Mouse (Mus musculus): ENCODE measurements around the gene Dtd2. TPM values are rescaled to one million over a fixed set of nuclear protein-coding genes. Genes with fewer than 3 reads are reported as not detected.

The Dtd2 gene
- polyA plus RNA-seq, 1 experiment = 12.7 TPM

- no peak for DNase-seq
- Histone ChIP-seq H3K27me3 (ENCODE audit: control insufficient read depth, insufficient read depth, low read length) (no peaks in the 10 kb centered on the region), H3K4me3 (replicated peaks; ENCODE audit: insufficient read depth, low read depth, low read length) (no peak overlapping the region), H3K4me1 (ENCODE audit: control insufficient read depth, insufficient read depth, low read length) (peaks cover 8% of the 10 kb centered on the region; the same call in 1 of the 2 replicates), H3K27ac (ENCODE audit: insufficient read depth, low read length) (no peak overlapping the region)
- 96% methylated on average over 1 of the region's 1 CpGs for WGBS
- TF ChIP-seq POLR2A (IDR thresholded peaks at IDR 0.05; ENCODE audit: borderline replicate concordance, insufficient read depth, low read length) = no peak
- no peak for TF ChIP-seq CTCF (IDR thresholded peaks at IDR 0.05; ENCODE audit: borderline replicate concordance, insufficient read depth, low read depth, low read length)
Observed at GRCm38 (mm10) chr12:51983625-51984024, 22.7 kb downstream of the Dtd2 start.

- WGBS = 50% methylated on average over 9 of the region's 9 CpGs
- DNase-seq = no peak
- no peak overlapping the region for H3K4me3 ChIP-seq (replicated peaks; ENCODE audit: insufficient read depth, low read depth, low read length)
- TF ChIP-seq CTCF (IDR thresholded peaks at IDR 0.05; ENCODE audit: borderline replicate concordance, insufficient read depth, low read depth, low read length) (no peak), POLR2A (IDR thresholded peaks at IDR 0.05; ENCODE audit: borderline replicate concordance, insufficient read depth, low read length) (no peak)
- H3K27me3 ChIP-seq (ENCODE audit: control insufficient read depth, insufficient read depth, low read length) = no peaks in the 10 kb centered on the region
- no peak overlapping the region; the same call in 1 of the 2 replicates for H3K27ac ChIP-seq (ENCODE audit: insufficient read depth, low read length)
- peaks cover 5% of the 10 kb centered on the region for H3K4me1 ChIP-seq (ENCODE audit: control insufficient read depth, insufficient read depth, low read length)
Observed at GRCm38 (mm10) chr12:51976531-51976930, 29.8 kb downstream of the Dtd2 start.

GRCm38 (mm10) chr12:51974381-51974780, 31.9 kb downstream of the Dtd2 start:
- 91% methylated on average over 1 of the region's 1 CpGs for WGBS
- H3K4me1 ChIP-seq (ENCODE audit: control insufficient read depth, insufficient read depth, low read length) = peaks cover 5% of the 10 kb centered on the region
- no peaks in the 10 kb centered on the region for H3K27me3 ChIP-seq (ENCODE audit: control insufficient read depth, insufficient read depth, low read length)
- DNase-seq = no peak
- TF ChIP-seq CTCF (IDR thresholded peaks at IDR 0.05; ENCODE audit: borderline replicate concordance, insufficient read depth, low read depth, low read length) (no peak), POLR2A (IDR thresholded peaks at IDR 0.05; ENCODE audit: borderline replicate concordance, insufficient read depth, low read length) (no peak)
- no peak overlapping the region for H3K27ac ChIP-seq (ENCODE audit: insufficient read depth, low read length)
- H3K4me3 ChIP-seq (replicated peaks; ENCODE audit: insufficient read depth, low read depth, low read length) = no peak overlapping the region

GRCm38 (mm10) chr12:51972269-51973065, 33.8 kb downstream of the Dtd2 start:
- TF ChIP-seq CTCF (IDR thresholded peaks at IDR 0.05; ENCODE audit: borderline replicate concordance, insufficient read depth, low read depth, low read length) = 0 out of 2 replicates have a peak, but pooled peaks have one; percentile 12
- TF ChIP-seq POLR2A (IDR thresholded peaks at IDR 0.05; ENCODE audit: borderline replicate concordance, insufficient read depth, low read length) = no peak
- H3K27me3 ChIP-seq (ENCODE audit: control insufficient read depth, insufficient read depth, low read length) = no peaks in the 10 kb centered on the region
- 95% methylated on average over 5 of the region's 5 CpGs for WGBS

GRCm38 (mm10) chr12:51971070-51971664, 35.1 kb downstream of the Dtd2 start, which contains the start of gene Heatr5a:
Gene Heatr5a, minus strand, starts transcription at chr12:51971321.
- H3K27ac ChIP-seq (ENCODE audit: insufficient read depth, low read length) = peak within 1 kb of the TSS; percentile 70; the same call in 1 of the 2 replicates
- H3K4me3 ChIP-seq (replicated peaks; ENCODE audit: insufficient read depth, low read depth, low read length) = peak within 1 kb of the TSS; percentile 96
- TF ChIP-seq CTCF (IDR thresholded peaks at IDR 0.05; ENCODE audit: borderline replicate concordance, insufficient read depth, low read depth, low read length) = no peak
- TF ChIP-seq POLR2A (IDR thresholded peaks at IDR 0.05; ENCODE audit: borderline replicate concordance, insufficient read depth, low read length) = 0 out of 2 replicates have a peak, but pooled peaks have one; percentile 32
- under 1% methylated on average over 48 of the region's 53 CpGs for WGBS
- peaks cover under 1% of the 10 kb centered on the region; the same call in 1 of the 2 replicates for H3K4me1 ChIP-seq (ENCODE audit: control insufficient read depth, insufficient read depth, low read length)
- peak; percentile 91 for DNase-seq
- H3K27me3 ChIP-seq (ENCODE audit: control insufficient read depth, insufficient read depth, low read length) = no peaks in the 10 kb centered on the region

More at GRCm38 (mm10) chr12:51972269-51973065, 33.8 kb downstream of the Dtd2 start:
- DNase-seq = no peak
- Histone ChIP-seq H3K4me1 (ENCODE audit: control insufficient read depth, insufficient read depth, low read length) (peaks cover 5% of the 10 kb centered on the region), H3K4me3 (replicated peaks; ENCODE audit: insufficient read depth, low read depth, low read length) (no peak overlapping the region), H3K27ac (ENCODE audit: insufficient read depth, low read length) (no peak overlapping the region)

GRCm38 (mm10) chr12:51970352-51971069, 35.8 kb downstream of the Dtd2 start:
- 3% methylated on average over 35 of the region's 35 CpGs for WGBS
- Histone ChIP-seq H3K27me3 (ENCODE audit: control insufficient read depth, insufficient read depth, low read length) (no peaks in the 10 kb centered on the region), H3K27ac (ENCODE audit: insufficient read depth, low read length) (peak overlapping the region; percentile 70; the same call in 1 of the 2 replicates), H3K4me1 (ENCODE audit: control insufficient read depth, insufficient read depth, low read length) (no peaks in the 10 kb centered on the region), H3K4me3 (replicated peaks; ENCODE audit: insufficient read depth, low read depth, low read length) (peak overlapping the region; percentile 96)
- no peak for TF ChIP-seq POLR2A (IDR thresholded peaks at IDR 0.05; ENCODE audit: borderline replicate concordance, insufficient read depth, low read length)
- no peak for TF ChIP-seq CTCF (IDR thresholded peaks at IDR 0.05; ENCODE audit: borderline replicate concordance, insufficient read depth, low read depth, low read length)
- DNase-seq = no peak

- DNase-seq = no peak
- no peak for TF ChIP-seq POLR2A (IDR thresholded peaks at IDR 0.05; ENCODE audit: borderline replicate concordance, insufficient read depth, low read length)
- TF ChIP-seq CTCF (IDR thresholded peaks at IDR 0.05; ENCODE audit: borderline replicate concordance, insufficient read depth, low read depth, low read length) = no peak
- WGBS = 42% methylated on average over 7 of the region's 7 CpGs
- H3K27me3 ChIP-seq (ENCODE audit: control insufficient read depth, insufficient read depth, low read length) = no peaks in the 10 kb centered on the region
- no peak overlapping the region for H3K27ac ChIP-seq (ENCODE audit: insufficient read depth, low read length)
- no peaks in the 10 kb centered on the region for H3K4me1 ChIP-seq (ENCODE audit: control insufficient read depth, insufficient read depth, low read length)
- H3K4me3 ChIP-seq (replicated peaks; ENCODE audit: insufficient read depth, low read depth, low read length) = no peak overlapping the region
Observed at GRCm38 (mm10) chr12:51969876-51970275, 36.4 kb downstream of the Dtd2 start.

Data from cerebellum, adult 2 months (tissue).